Mouse (Mus musculus): Measurements from ENCODE around the gene Stoml2.
"Not testable (repeated sequence)": the region's sequence is repeated elsewhere in the genome, so short reads cannot be mapped to it uniquely, and the experiment has no call there.

Gene Stoml2

GRCm38 (mm10) chr4:43004951-43005350, 26.6 kb downstream of the Stoml2 start:
- no peak for DNase-seq (ENCODE audit: low spot score in 2 of 2)

DNA sequence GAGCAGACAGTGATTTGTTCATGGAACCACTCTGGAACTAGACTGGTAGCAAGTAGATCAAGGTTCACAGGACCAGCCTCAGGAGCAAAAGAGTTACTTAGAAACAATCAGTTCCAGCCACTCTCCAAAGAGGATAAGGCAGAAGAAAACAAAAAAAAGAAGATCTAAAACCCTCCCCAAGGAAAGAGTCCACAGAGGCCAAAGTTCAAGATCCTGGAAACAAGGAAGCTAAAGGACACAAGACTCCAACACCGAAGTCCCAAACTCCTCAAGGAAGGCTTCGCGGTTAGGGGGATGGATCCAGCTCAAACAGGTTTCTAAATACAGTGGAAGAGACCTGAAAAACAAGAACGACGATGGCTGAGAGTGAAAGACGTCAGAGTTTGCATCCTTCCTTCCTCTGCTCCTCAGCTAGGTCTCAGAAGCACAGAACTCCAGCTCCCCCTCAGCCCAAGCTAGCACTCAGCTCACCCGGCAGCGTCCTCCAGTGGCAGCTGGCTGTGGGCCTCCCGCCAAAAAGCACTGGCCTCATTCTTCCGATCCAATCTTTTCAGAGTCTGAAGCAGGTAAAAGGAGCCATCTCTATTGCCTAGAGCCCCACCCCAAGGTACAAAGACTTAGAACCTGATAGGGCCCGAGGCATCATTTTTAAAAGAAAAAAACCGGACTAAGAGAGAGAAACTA, 28.6 kb downstream of the Stoml2 start:
- DNase-seq (ENCODE audit: low spot score in 2 of 2), result no peak

DNA sequence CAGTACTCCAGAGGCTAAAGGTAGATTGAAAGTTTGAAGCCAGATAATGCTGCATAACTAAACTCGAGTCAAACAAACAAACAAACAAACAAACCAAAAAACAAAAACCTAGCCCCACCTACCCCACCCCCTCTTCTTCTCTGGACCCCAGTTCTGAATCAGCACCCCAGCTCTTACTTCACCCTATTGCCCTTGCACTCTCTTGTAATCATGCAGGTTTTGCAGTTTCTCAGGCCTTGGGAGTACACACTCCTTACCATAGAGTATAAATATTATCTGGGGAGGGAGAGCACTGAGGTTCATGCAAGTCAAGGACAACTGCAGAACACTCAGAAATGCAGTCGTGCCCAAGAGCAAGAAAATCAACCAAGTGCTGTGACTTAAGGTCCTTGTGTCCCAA, 30.2 kb downstream of the Stoml2 start:
- no peak for DNase-seq (ENCODE audit: low spot score in 2 of 2)

DNA sequence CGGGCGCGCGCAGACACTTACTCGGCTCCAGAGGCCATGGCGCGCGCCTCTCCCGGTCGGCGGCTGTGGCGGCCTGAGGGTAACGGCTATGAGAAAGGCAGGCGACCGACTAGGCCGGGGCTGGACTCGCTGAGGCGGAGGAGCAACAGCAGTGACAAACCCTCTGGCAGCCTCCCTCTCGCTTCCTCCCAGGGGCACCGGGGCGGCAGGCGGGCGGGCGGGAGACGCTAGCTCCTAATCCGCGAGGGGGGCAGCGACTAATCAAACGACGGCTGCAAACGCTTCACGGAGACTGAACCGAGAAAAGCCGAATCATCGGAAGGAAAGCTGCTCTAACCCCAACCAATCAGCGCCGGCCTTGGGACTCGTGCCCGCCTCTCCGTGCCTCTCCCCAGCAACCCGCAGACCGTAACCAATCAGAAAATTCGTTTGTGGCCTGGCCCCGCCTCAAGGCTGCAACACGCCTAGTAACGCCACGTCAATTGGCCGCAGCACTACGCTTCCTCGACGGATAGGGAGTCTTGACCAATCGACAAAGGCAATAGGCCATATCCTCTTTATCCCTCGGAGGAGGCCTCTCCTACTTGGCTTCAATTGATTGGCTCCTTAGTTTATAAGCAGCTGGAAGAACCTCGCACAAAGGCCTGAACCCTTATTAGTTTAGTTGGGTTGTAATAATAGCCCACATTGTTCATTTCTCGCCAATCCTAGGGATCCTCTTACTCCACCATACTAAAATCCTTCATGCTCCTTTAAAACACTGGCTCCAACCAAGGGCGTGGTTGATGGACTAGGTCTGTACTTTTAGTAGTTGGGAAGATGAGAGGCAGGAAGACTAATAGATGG, 31.1 kb downstream of the Stoml2 start, which contains the start of gene Vcp:
TSS of gene Vcp (minus strand) at position 367 of the 846 bp plus-strand sequence.
- peak; percentile 99 for DNase-seq (ENCODE audit: low spot score in 2 of 2)

- peak; percentile 70 to 74 for DNase-seq (ENCODE audit: low spot score in 2 of 2)
Observed at GRCm38 (mm10) chr4:42999451-43000140, 31.9 kb downstream of the Stoml2 start.

DNA sequence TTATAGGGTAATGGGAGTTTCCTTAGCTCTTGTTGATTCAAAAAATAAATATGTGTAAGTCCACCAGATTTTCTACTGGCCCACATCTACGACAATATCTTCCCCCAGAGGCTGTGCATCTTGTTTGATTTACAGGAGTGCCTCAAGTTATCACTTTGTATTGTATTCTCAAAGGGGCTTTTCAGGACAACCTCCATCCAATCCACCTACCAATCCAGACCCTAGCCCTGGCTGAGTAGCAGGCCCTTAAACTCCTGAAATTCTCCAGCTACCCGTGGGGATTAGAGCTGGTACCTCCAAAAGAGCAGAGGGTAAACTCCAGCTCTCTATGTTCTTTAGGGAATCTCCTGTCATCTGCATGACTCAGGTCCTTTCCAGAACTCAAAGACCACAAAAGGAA, 33.5 kb downstream of the Stoml2 start:
- DNase-seq (ENCODE audit: low spot score in 2 of 2), result no peak

DNA sequence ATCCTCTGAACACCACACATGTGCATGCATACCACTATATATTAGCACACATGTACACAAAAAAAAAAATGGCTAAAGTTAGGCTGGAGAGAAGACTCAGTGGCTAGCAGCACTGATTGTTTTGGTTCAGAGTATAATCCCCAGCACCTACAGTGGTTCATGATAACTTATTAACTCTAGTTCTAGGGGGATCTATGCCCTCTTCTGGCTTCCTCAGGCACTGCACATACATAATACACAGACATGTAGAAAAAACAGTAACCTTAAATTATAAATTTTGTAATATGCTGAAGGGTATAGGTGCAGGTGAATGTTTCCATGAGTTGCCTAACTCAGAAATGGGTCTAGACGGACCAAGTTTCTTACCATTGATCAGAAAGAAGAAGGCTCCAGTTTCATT, 43.2 kb downstream of the Stoml2 start:
- no peak for DNase-seq (ENCODE audit: low spot score in 2 of 2)

DNA sequence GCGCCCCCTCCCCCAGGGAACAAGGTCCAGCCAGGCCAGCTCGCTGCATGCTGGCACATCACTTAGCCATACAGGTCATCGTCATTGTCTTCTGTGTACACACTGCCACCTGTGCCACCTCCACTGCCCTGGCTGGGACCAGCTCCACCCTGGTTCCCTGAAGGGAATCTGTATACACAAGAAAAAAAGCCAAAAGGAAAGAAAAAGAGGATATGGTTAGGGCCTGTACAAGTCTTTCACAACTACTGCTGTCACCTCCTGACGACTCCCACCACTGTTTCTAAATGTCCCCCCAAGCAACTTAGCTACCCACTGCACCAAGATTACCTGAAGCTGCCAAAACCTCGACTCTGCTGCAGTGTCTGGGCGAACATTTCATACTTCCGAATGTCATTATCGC, 51.0 kb downstream of the Stoml2 start:
- DNase-seq (ENCODE audit: low spot score in 2 of 2), result not testable (repeated sequence)

- DNase-seq (ENCODE audit: low spot score in 2 of 2), result no peak
Observed at GRCm38 (mm10) chr4:42978062-42978461, 53.4 kb downstream of the Stoml2 start.
